Mouse (Mus musculus) cerebellum, adult 2 months (tissue): ENCODE data around the gene Il17rb.

Experiments
- CTCF ChIP-seq: fragments of 200-500 bp; IDR thresholded peaks from 2 replicates; pipeline ENCODE4 v1.5.1; 2011; ENCODE audit warnings: low read depth, mild to moderate bottlenecking, control low read depth, low read length, moderate library complexity, borderline replicate concordance; ENCODE audit not compliant: insufficient read depth
- POLR2A ChIP-seq: fragments of 200-500 bp; IDR thresholded peaks from 2 replicates; pipeline ENCODE4 v1.6.1; 2011; ENCODE audit warnings: low read length, control low read depth, borderline replicate concordance; ENCODE audit not compliant: insufficient read depth

DNA sequence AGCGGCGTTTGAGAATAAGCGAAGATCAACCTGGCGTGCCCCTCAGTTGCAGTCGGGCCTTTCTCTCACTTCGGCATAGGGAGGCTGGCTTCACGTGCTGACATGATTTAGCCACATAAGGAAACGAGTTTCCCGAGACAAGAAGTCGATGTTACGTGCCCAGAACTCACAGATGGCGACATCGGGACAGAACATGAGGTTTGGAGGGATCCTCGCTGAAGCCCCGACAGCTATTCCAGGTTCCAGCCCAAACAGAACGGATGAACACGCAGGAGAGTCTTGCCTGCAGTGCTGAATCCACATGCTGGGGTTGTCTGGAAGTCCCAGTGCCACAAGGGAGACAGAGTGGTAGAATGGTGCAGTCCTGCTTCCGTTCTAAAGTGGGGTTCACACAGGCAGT, 29.7 kb upstream of the Il17rb start:
- TF ChIP-seq CTCF, result no peak
- TF ChIP-seq POLR2A, result no peak
